Mouse (Mus musculus) liver, embryonic 14.5 days (tissue): ENCODE measurements around the gene Zfp354c. TPM values are rescaled to one million over a fixed set of nuclear protein-coding genes. Genes with fewer than 3 reads are reported as not detected.

Experiments
- ATAC-seq: fragments of 200-750 bp; cut with Nextera tagmentation; 2 replicates; pipeline ENCODE4 v1.8.0; 2017; ENCODE audit warnings: moderate number of reproducible peaks, mild to moderate bottlenecking, moderate library complexity; ENCODE audit not compliant: insufficient read depth
- DNase-seq, 3 experiments: peaks; one replicate each; pipeline ENCODE4 v3.0.0-alpha.2; 2012 to 2013; ENCODE audit warnings: low read depth in 3 of 3, low spot score in 3 of 3
- H3K27ac ChIP-seq: fragments of 300-500 bp; sonication (generic); 2 replicates; pipeline ENCODE4 v1.5.1; 2014; ENCODE audit warnings: moderate library complexity, mild to moderate bottlenecking, control low read depth, inconsistent platforms
- H3K27me3 ChIP-seq: fragments of 300-500 bp; sonication (generic); 2 replicates; pipeline ENCODE4 v1.6.1; 2014; ENCODE audit warnings: mild to moderate bottlenecking, low read length, moderate library complexity; ENCODE audit not compliant: control insufficient read depth, insufficient read depth
- H3K36me3 ChIP-seq: fragments of 300-500 bp; sonication (generic); replicated peaks from 2 replicates; pipeline ENCODE4 v1.6.1; 2014; ENCODE audit warnings: low read depth; ENCODE audit not compliant: control insufficient read depth, insufficient read depth
- H3K4me1 ChIP-seq, 2 experiments: fragments of 200-500 bp in 1 of 2; fragments of 300-500 bp in 1 of 2; sonication (generic) in 1 of 2; replicated peaks; 2 replicates each; pipeline ENCODE4 v1.6.1; 2012 to 2014; ENCODE audit warnings: antibody characterized with exemption in 1 of 2, inconsistent platforms in 1 of 2, low read length in 1 of 2; ENCODE audit not compliant: control insufficient read depth in 2 of 2, insufficient read depth in 2 of 2
- H3K4me2 ChIP-seq: fragments of 300-500 bp; sonication (generic); 2 replicates; pipeline ENCODE4 v1.6.1; 2014; ENCODE audit warnings: low read depth, mild to moderate bottlenecking, control low read depth, moderate library complexity
- H3K4me3 ChIP-seq, 2 experiments: fragments of 200-500 bp in 1 of 2; fragments of 300-500 bp in 1 of 2; sonication (generic) in 1 of 2; 2 replicates each; pipeline ENCODE4 v1.5.1; 2012 to 2014; ENCODE audit warnings: low read depth in 2 of 2, low read length in 2 of 2, mild to moderate bottlenecking in 2 of 2, control low read depth in 1 of 2, inconsistent platforms in 1 of 2, moderate library complexity in 1 of 2; ENCODE audit not compliant: insufficient read depth in 1 of 2
- H3K9ac ChIP-seq: fragments of 300-500 bp; sonication (generic); replicated peaks from 2 replicates; pipeline ENCODE4 v1.6.1; 2014; ENCODE audit warnings: mild to moderate bottlenecking, control low read depth, moderate library complexity
- H3K9me3 ChIP-seq: fragments of 300-500 bp; sonication (generic); 2 replicates; pipeline ENCODE4 v1.6.1; 2016; ENCODE audit warnings: low read length, mixed read lengths; ENCODE audit not compliant: control insufficient read depth
- CTCF ChIP-seq: IDR thresholded peaks from 2 replicates; pipeline ENCODE4 v1.5.1; 2016; ENCODE audit warnings: antibody characterized with exemption, low read depth, control low read depth
- EP300 ChIP-seq: IDR thresholded peaks from 2 replicates; pipeline ENCODE4 v1.6.1; 2016; ENCODE audit warnings: antibody characterized with exemption, low read depth
- WGBS: fragments of 180-500 bp; shearing (Covaris S2); extraction: QIAGEN DNeasy Blood & Tissue Kit; methylation state at CpG from one replicate; pipeline ENCODE4 v1.1.7; 2014; ENCODE audit not compliant: insufficient replicate concordance; 5-methylcytosine and 5-hydroxymethylcytosine counted together
- polyA plus RNA-seq, 2 experiments: library from polyadenylated mRNA; depleted of rRNA in 1 of 2; stranded (reverse) in 1 of 2; unstranded in 1 of 2; fragments of >200 nt; fragmentation: Nextera tagmentation in 1 of 2; extraction: Ambion mirVana in 1 of 2; gene quantifications; 2 replicates each; pipeline versions ENCODE4 v1.2.1 to v1.2.3; 2012 to 2014

The Zfp354c gene
- polyA plus RNA-seq, 2 experiments = 0.42 to 0.65 TPM

GRCm38 (mm10) chr11:50826214-50826613 is 1.3 kb downstream of the Zfp354c start:
- Histone ChIP-seq H3K9ac (no peak overlapping the region), H3K4me3 (no peak overlapping the region), H3K27me3 (no peaks in the 10 kb centered on the region), H3K36me3 (no peaks in the 10 kb centered on the region), H3K4me1 (peaks cover 0 to 6% of the 10 kb centered on the region in 2 experiments; a peak in 2 of 4 replicates), H3K9me3 (no peaks in the 10 kb centered on the region), H3K4me2 (no peak overlapping the region), H3K27ac (no peak overlapping the region)
- TF ChIP-seq EP300 = no peak
- no peak for TF ChIP-seq CTCF
- WGBS = 57% methylated on average over 2 of the region's 2 CpGs
- ATAC-seq = no peak
- no peak for DNase-seq

GRCm38 (mm10) chr11:50814233-50814632 is 13.3 kb downstream of the Zfp354c start:
- no peak for DNase-seq
- Histone ChIP-seq H3K4me2 (no peak overlapping the region), H3K27me3 (no peaks in the 10 kb centered on the region), H3K4me3 (no peak overlapping the region), H3K9ac (no peak overlapping the region), H3K9me3 (peaks cover 3% of the 10 kb centered on the region), H3K4me1 (no peaks in the 10 kb centered on the region), H3K27ac (no peak overlapping the region), H3K36me3 (no peaks in the 10 kb centered on the region; the same call in 1 of the 2 replicates)
- ATAC-seq = no peak
- 78% methylated on average over 4 of the region's 4 CpGs for WGBS
- no peak for TF ChIP-seq CTCF
- TF ChIP-seq EP300 = no peak

GRCm38 (mm10) chr11:50798836-50799235 is 28.7 kb downstream of the Zfp354c start:
- Histone ChIP-seq H3K4me3 (no peak overlapping the region), H3K4me2 (no peak overlapping the region), H3K4me1 (no peaks in the 10 kb centered on the region), H3K27ac (no peak overlapping the region), H3K9ac (no peak overlapping the region), H3K27me3 (no peaks in the 10 kb centered on the region), H3K9me3 (no peaks in the 10 kb centered on the region), H3K36me3 (no peaks in the 10 kb centered on the region)
- no peak for ATAC-seq
- DNase-seq = no peak
- no peak for TF ChIP-seq EP300
- no peak for TF ChIP-seq CTCF

- no peaks in the 10 kb centered on the region for H3K36me3 ChIP-seq
- DNase-seq (no peak), ATAC-seq (no peak)
- no peaks in the 10 kb centered on the region for H3K27me3 ChIP-seq
- H3K9me3 ChIP-seq = no peaks in the 10 kb centered on the region
- no peak overlapping the region for H3K4me3 ChIP-seq
- no peak overlapping the region for H3K9ac ChIP-seq
- TF ChIP-seq CTCF (no peak), EP300 (no peak)
- H3K4me1 ChIP-seq = no peaks in the 10 kb centered on the region
- H3K27ac ChIP-seq = no peak overlapping the region
- no peak overlapping the region for H3K4me2 ChIP-seq
- WGBS = 63% methylated on average over 11 of the region's 11 CpGs
These were observed 29.9 kb downstream of the Zfp354c start for GRCm38 (mm10) chr11:50797674-50798073.

- WGBS = 69% methylated on average over 1 of the region's 1 CpGs
- TF ChIP-seq EP300 = no peak
- no peak for TF ChIP-seq CTCF
- no peaks in the 10 kb centered on the region for H3K27me3 ChIP-seq
- no peak for DNase-seq
- ATAC-seq = no peak
- no peaks in the 10 kb centered on the region for H3K36me3 ChIP-seq
- H3K4me3 ChIP-seq = no peak overlapping the region
- no peak overlapping the region for H3K9ac ChIP-seq
- H3K27ac ChIP-seq = no peak overlapping the region
- no peaks in the 10 kb centered on the region for H3K4me1 ChIP-seq
- no peak overlapping the region for H3K4me2 ChIP-seq
- no peaks in the 10 kb centered on the region for H3K9me3 ChIP-seq
These were observed 56.5 kb downstream of the Zfp354c start for GRCm38 (mm10) chr11:50771006-50771405.
